ENCODE assay signal across 7 mouse cellular contexts in genomic region chr2:101679164-101679784, GRCm38 (mm10). TPM values are rescaled to one million over a fixed set of nuclear protein-coding genes. Genes with fewer than 3 reads are reported as not detected.
DNase-seq lines count a peak whose midpoint lies in the region; ATAC-seq and TF ChIP-seq lines count a peak whose summit lies in the region.

No protein-coding gene starts in this region.

- H3K4me2 ChIP-seq in hindbrain, embryonic 15.5 days, result peak overlapping the region; percentile 78
- peak overlapping the region; percentile 93 for H3K4me2 ChIP-seq in stomach, postnatal 0 days (replicated peaks; ENCODE audit: low read depth)

- H3K9me3 ChIP-seq in hindbrain, embryonic 15.5 days, result no peaks in the 10 kb centered on the region
- H3K9me3 ChIP-seq in stomach, postnatal 0 days (ENCODE audit: control insufficient read depth, low read length), result no peaks in the 10 kb centered on the region

- WGBS in hindbrain, embryonic 15.5 days, result 2% methylated on average over 15 of the region's 15 CpGs
- WGBS in stomach, postnatal 0 days, result 3% methylated on average over 15 of the region's 15 CpGs

- H3K9ac ChIP-seq in hindbrain, embryonic 15.5 days, result peak overlapping the region; percentile 73
- peak overlapping the region; percentile 96 for H3K9ac ChIP-seq in stomach, postnatal 0 days (ENCODE audit: low read length)

- H3K4me1 ChIP-seq in hindbrain, embryonic 15.5 days (replicated peaks), result peaks cover 13% of the 10 kb centered on the region; the same call in 1 of the 2 replicates
- H3K4me1 ChIP-seq in stomach, postnatal 0 days (replicated peaks; ENCODE audit: control insufficient read depth, insufficient read depth), result no peaks in the 10 kb centered on the region

- peak; percentile 56 for ATAC-seq in CD4-positive, CD25-positive, alpha-beta regulatory T cell, adult 4 months
- no peak for ATAC-seq in hindbrain, embryonic 15.5 days (ENCODE audit: low FRiP score, low read depth)
- ATAC-seq in stomach, postnatal 0 days (ENCODE audit: low FRiP score, low TSS enrichment), result no peak
- no peak for ATAC-seq in monocyte, adult 5-6 weeks (replicated peaks; ENCODE audit: insufficient number of reproducible peaks, low FRiP score, low TSS enrichment, poor library complexity, severe bottlenecking)

- TF ChIP-seq EP300 in stomach, postnatal 0 days (optimal IDR thresholded peaks at IDR 0.05), result no peak

- peak; percentile 47 for DNase-seq in A20 (ENCODE audit: low read depth, low spot score)
- DNase-seq in embryo, embryonic 11 days, result peak; percentile 46
- peak; percentile 19 for DNase-seq in lung, postnatal 14 days
- no peak for DNase-seq in stomach, postnatal 0 days (ENCODE audit: low spot score)

- H3K4me3 ChIP-seq in hindbrain, embryonic 15.5 days, result peak overlapping the region; percentile 79
- H3K4me3 ChIP-seq in stomach, postnatal 0 days (ENCODE audit: low read depth, low read length), result peak overlapping the region; percentile 99

- TF ChIP-seq CTCF in stomach, postnatal 0 days (IDR thresholded peaks at IDR 0.05; ENCODE audit: low read depth), result no peak

- H3K27me3 ChIP-seq in hindbrain, embryonic 15.5 days, result no peaks in the 10 kb centered on the region
- H3K27me3 ChIP-seq in stomach, postnatal 0 days (ENCODE audit: control insufficient read depth, insufficient read depth, low read length), result no peaks in the 10 kb centered on the region

- H3K27ac ChIP-seq in hindbrain, embryonic 15.5 days (replicated peaks), result no peak overlapping the region
- no peak overlapping the region for H3K27ac ChIP-seq in stomach, postnatal 0 days (replicated peaks)

- H3K36me3 ChIP-seq in hindbrain, embryonic 15.5 days, result no peaks in the 10 kb centered on the region
- H3K36me3 ChIP-seq in stomach, postnatal 0 days (ENCODE audit: control insufficient read depth, insufficient read depth, low read length), result no peaks in the 10 kb centered on the region; the same call in 1 of the 2 replicates

RNA-seq across cellular contexts. Expression of gene Traf6, which starts 1.0 kb away (rescaled TPM):
- polyA plus RNA-seq in CD4-positive, CD25-positive, alpha-beta regulatory T cell, adult 4 months (2017; shearing (Covaris generic)), result 10 to 100 TPM; 13.2 to 15.5 TPM
- 5.6 and 5.7 TPM in 2 replicates for polyA plus RNA-seq in hindbrain, embryonic 15.5 days (2015; fragmentation: Nextera tagmentation; extraction: Ambion mirVana)
- polyA plus RNA-seq in stomach, postnatal 0 days (2015; fragmentation: Nextera tagmentation; extraction: Ambion mirVana), result 4.4 and 4.5 TPM in 2 replicates
- total RNA-seq in monocyte, adult 5-6 weeks (2017), result 21.0 to 32.9 TPM (median 27.1 TPM) in 3 replicates

RNA-seq across cellular contexts. Expression of gene B230118H07Rik, which starts 29.9 kb away (rescaled TPM):
- polyA plus RNA-seq in CD4-positive, CD25-positive, alpha-beta regulatory T cell, adult 4 months (2017; shearing (Covaris generic)), result 1 to 10 TPM in 1 of 2 experiments, under 1 TPM in 1; 0.82 to 3.5 TPM
- 46.4 and 49.5 TPM in 2 replicates for polyA plus RNA-seq in hindbrain, embryonic 15.5 days (2015; fragmentation: Nextera tagmentation; extraction: Ambion mirVana)
- 36.5 and 40.3 TPM in 2 replicates for polyA plus RNA-seq in stomach, postnatal 0 days (2015; fragmentation: Nextera tagmentation; extraction: Ambion mirVana)
- 11.9 to 22.1 TPM (median 22.0 TPM) in 3 replicates for total RNA-seq in monocyte, adult 5-6 weeks (2017)

RNA-seq across cellular contexts. Expression of gene Rag1, which starts 30.0 kb away (rescaled TPM):
- polyA plus RNA-seq in CD4-positive, CD25-positive, alpha-beta regulatory T cell, adult 4 months (2017; shearing (Covaris generic)), result not detected
- polyA plus RNA-seq in hindbrain, embryonic 15.5 days (2015; fragmentation: Nextera tagmentation; extraction: Ambion mirVana), result 0.12 TPM in 2 replicates
- 0.01 TPM in 2 replicates for polyA plus RNA-seq in stomach, postnatal 0 days (2015; fragmentation: Nextera tagmentation; extraction: Ambion mirVana)
- 0.10 to 0.86 TPM (median 0.32 TPM) in 3 replicates for total RNA-seq in monocyte, adult 5-6 weeks (2017)

RNA-seq across cellular contexts. Expression of gene Rag2, which starts 54.8 kb away (rescaled TPM):
- under 1 TPM in 1 of 2 experiments, not detected in 1; 0.27 TPM for polyA plus RNA-seq in CD4-positive, CD25-positive, alpha-beta regulatory T cell, adult 4 months (2017; shearing (Covaris generic))
- not detected in 2 replicates for polyA plus RNA-seq in hindbrain, embryonic 15.5 days (2015; fragmentation: Nextera tagmentation; extraction: Ambion mirVana)
- polyA plus RNA-seq in stomach, postnatal 0 days (2015; fragmentation: Nextera tagmentation; extraction: Ambion mirVana), result not detected in 2 replicates
- total RNA-seq in monocyte, adult 5-6 weeks (2017), result not detected in 3 replicates
